Mouse (Mus musculus) adrenal gland, adult 18-20 months (tissue): ENCODE data around the gene Stim1. TPM values are rescaled to one million over a fixed set of nuclear protein-coding genes. Genes with fewer than 3 reads are reported as not detected.

ENCODE experiments used
- DNase-seq, 2 experiments: peaks; one replicate each; pipeline ENCODE4 v3.0.0; 2021 to 2022; ENCODE audit warnings: low spot score in 2 of 2
- long read RNA-seq, 2 experiments: library from polyadenylated mRNA; stranded (forward); transcript quantifications; one replicate each; pipeline ENCODE4 v2.0.0; 2021
- total RNA-seq, 2 experiments: library from RNA; stranded (reverse); gene quantifications; 1 replicate in 1 of 2; 2 replicates in 1 of 2; pipeline ENCODE4 v1.2.3; 2021

The Stim1 gene
- 10 to 100 TPM; 74.0 to 77.1 TPM for total RNA-seq
- long read RNA-seq, experiment 1, full-length matches to known transcripts, result 13 of 24 reads
- long read RNA-seq, experiment 1, partial matches to known transcripts, result 4 of 24 reads
- long read RNA-seq, experiment 1, other reads (novel, unspliced or antisense), result 7 of 24 reads
- long read RNA-seq, experiment 2, full-length matches to known transcripts, result 31 of 55 reads
- long read RNA-seq, experiment 2, partial matches to known transcripts, result 8 of 55 reads
- long read RNA-seq, experiment 2, other reads (novel, unspliced or antisense), result 16 of 55 reads

DNA sequence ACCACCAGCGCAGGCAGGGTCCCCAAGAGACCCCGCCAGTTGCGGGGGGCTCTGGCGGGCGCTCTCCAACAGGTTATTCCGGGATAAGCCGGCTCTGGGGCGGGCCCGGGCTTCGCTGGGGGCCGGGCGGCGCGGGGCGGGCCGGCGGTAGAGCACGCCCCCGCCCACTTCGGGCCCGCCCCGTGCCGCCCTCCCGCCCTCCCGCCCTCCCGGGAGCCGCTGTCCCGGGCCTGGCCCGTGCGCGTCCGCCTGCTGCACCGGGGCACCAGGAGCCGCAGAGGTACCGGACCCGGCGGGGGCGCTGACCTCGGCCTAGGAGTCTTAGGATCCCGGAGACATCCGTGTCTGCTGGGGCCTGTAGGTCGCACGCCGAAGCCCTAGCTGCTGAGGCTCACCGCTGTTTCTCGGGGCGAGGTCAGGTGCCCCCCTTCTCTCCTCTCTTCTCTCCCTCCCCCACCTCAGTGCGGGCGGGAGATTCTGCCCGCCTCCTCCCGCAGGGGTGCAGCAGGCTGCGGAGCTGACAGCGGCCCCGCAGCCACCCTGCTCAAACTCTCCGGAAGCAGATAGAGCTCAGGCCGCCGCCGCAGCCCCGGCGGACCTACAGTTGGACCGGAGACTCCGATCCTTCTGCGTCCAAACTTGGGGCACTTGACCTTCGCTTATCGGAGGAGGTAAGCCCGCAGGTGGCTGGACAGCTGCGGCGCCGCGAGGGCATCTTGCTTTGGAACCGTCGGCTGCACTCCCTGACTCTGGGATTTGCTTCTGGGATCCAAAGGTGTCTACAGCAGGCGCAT, at the start of gene Stim1:
Gene Stim1 (plus strand): TSS at position 206 of the 794 bp plus-strand sequence.
- peak in 1 of 2 experiments; percentile 73 for DNase-seq

DNA sequence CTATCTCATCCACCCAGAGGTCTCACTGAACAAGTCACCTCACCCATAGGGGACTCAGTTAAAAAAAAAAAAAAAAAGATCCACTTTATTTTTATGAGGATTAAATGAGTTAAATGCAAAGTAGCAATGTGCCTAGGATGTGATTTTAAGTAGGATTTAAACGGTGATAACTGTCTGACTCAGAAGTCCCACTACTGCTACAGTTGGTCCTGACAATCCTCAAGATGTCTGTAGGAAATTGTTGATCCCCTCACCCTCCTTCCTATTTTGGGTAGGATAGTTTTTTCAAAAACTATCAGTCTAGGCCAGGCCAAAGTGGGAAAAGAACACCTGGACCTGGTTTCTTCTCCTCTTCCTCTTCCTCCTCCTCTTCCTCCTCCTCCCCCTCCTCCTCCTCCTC, 45.7 kb upstream of the Stim1 start:
- DNase-seq, result no peak

DNA sequence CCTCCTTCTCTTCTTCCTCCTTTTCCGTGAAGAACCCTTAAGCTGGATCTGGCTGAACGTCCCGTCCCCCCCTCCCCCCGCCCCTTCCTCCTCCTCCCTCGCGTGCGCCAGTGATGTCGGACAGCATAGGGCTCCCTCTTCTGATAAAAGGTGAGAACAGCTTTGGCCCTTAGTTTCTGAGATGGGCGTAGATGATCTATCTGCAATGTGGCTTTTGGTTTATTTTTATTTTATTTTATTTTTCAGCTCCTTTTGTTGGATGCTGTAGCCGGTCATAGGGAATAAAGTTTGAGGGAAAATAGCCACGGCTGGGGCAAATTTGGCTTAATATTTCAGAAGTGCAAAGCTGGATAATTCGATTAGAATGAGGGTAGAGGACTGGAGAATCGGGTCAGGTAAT, 45.3 kb upstream of the Stim1 start:
- no peak for DNase-seq

DNA sequence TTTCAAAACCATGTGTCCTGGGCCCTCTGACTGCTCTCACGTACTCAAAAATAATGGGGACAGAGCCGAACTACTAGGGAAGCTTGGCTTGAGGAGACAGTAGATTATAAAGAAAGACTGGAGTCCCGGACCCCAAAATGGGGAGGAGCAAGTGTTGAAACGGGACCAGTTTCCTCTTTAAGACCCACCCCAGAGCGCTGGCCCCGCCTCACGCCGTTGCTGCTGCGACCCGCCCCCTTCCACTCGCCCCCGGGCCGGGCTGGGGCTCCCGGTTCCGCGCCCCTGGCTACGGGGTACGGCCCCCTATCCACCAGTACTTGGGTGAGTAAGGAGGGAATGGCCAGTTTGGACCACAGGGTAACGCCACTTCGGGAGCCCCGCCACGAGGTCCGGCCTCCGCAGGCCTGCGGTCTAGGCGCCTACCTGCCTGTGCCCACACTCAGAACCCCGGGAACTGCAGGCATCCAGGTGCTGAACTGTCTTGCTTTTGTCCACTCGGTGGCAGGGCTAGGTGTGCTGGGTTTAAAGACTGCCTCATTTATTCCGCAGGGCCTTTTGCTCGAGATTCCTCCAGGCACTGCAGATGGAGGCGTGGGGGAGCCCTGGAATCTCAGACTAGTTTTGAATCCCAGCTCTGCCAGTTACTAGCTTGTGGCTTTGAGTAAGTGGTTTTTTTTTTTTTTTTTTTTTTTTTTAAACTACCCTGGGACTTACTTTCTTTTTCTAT, 44.6 kb upstream of the Stim1 start:
- DNase-seq, result peak; percentile 73 to 75

DNA sequence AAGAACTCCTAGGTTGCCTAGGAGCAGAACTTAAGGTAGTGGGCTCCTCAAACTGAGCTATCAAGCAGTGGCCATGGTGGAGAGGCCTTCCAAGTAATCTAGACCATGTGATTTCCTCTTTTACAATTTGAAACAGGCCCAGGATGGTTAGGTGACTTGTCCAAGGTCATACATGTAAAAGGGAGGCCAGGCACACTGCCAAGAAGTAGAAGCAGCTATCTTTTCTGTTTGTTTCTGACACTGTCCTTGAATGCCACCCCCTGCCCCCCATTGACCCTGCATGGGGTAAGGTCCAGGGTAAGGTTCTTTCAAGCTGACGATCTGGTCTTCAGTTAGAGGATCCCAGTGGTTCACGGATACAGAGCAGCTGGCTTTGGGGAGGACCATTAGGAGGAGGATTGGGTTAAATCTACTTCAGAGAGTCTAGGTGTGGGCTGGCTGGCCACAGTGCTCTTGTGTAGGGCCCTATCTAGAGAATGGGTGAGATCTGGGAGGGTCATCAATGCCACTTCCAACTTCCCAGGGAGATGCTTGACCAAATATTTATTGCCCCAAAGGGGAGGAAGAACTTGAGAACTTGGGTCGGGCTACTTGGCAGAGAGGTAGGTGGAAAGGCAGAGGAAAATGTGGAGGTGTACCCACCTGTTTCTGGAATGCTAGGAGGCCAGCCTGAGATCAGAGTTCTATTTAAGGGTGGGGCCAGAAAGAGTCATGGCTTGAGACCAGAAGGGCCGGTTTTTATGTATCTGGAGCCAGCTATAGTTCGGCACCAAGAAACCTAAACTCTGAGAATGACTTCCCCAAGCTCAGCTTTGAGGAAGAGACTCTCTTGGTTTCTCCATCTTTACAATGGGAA, 43.5 kb upstream of the Stim1 start:
- peak in 1 of 2 experiments; percentile 42 for DNase-seq

DNA sequence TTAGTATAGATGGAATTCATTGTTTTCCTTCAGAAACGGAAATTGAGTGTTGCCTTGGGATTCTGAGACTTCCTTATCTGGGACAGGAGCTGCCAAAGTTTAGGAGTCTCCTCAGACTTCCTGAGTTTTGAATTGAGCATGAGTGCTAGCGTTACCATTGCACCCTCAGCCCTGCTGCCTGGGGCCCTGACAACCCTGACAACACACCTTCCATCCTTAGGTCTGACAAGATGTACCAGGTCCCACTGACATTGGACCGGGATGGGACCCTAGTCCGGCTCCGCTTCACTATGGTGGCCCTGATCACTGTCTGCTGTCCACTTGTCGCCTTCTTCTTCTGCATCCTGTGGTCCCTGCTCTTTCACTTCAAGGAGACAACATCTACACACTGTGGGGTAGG, 41.6 kb upstream of the Stim1 start:
- no peak for DNase-seq

DNA sequence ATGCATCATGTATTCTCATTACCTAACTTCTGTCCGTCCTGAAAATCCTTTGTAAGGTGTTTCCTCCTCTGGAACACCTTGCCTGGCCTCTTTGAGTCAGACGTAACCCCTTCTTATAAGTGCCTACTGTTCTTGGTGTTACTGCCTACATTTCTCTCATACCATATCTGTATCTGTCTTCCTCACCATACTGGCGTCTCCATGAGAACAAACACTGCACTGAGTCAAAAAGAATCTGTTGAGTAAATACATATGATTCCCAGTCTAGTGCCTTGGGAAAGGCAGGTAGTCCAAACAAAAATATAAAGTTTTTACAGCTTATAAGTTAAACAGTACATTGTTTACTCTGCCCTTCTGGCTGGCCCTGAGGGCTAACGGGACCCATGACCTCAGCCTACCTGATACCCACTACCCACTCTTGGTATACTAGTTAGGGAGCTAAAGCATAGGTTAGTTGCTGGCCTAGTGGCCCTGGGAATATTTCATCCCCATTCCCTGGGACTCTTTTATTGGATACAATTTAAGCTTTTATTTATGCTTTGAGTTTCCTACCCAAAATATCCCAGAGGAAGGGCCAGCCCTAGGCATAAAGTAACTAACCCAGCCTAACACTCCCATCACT, 39.4 kb upstream of the Stim1 start:
- no peak for DNase-seq

DNA sequence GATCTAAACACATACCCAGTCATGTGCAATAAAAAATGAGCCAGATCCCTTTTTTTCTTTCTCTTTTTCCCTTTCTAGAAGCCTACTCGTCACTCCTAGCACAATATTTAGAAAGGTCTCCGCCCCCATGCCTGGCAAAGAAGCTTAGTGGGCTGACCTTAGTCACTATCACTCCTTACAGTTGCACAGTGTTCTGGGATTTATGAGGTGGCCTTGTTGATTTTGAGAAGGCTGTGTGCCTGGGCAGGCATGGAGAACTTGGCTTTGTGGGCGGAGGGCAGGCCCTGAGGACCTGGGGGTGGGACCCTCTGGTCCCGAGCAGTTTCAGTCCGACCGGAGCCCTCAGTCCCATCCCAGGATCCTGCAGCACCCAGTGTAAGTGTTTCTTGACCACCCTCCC, 37.8 kb upstream of the Stim1 start:
- DNase-seq, result no peak

DNA sequence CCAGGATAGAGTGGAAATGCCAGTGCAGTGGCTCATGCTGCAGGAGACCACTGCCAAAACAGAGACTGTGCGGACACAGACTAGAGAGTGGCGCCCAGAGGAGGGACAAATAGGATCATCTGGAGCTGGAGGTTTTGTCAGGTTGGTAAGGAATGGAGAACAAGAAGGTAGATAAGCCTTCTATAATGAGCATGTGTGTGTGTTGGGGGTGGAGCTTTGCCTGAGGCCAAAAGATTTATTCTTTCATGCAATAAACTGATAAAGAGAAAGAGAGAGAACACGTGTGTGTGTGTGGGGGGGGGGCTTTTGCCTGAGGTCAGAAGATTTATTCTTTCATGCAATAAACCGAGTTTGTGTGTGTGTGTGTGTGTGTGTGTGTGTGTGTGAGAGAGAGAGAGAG, 34.5 kb upstream of the Stim1 start:
- DNase-seq, result no peak

DNA sequence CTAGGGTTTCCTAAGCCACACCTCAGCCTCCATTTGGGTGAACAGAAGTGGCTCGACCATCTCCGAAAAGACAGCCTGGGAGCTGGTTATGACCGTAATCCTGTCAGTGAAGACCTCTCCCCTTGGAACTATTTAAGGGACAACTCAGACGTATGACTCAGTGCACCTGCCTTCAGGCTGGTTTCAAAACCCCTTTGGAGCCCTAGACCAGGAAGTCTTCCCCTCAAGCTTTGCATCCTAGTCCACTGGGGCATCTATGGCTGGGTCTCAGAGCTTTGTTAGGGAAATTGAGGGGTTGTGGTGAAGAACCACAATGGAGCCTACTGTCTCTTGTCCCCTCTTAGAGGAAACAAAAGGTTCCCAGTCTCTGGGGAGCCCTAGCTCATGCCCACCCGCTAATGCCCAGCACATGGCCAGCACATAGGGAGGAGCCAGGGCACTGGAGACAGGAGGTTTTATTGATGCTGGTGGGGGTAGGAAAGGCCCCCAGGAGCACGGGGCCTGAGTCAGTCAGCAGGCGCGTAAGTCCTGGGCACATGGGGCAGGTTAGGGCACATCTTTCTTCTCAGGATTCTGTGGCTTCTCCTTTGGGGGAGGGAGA, 28.8 kb upstream of the Stim1 start:
- no peak for DNase-seq

DNA sequence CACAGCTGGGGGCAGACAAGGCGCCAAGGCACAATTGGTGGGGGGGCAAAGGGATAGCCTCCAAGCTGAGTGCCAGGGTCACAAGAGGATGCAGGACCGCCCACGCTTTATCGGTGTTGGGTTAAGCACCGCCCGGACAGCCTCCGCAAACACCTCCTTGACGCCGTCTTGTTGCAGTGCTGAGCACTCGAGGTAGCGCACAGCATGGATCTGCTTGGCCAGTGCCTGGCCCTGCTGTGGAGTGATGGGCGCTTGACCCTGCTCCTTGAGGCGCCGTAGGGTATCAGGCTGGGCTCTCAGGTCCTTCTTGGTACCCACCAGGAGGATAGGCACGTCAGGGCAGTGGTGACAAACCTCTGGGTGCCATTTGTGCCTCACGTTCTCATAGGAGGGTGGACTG, 28.0 kb upstream of the Stim1 start:
- DNase-seq, result no peak

DNA sequence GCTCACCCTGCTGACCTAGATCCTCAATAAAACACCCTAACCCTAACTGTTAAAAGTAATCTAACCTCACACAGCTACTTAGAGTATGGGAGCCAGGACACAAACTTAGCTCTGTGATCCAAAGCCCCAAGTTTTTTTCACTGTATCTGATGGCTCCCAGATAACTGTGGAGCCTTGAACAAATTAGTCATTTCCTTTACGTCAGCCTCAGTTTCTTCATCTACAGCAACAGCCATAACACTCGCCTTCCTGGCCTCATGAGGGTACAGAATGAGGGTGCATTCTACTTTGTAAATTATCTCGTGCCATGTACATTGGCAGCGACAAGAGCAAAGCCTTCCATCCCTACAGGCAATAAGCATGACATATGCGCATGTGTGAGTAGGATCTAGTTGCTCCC, 25.2 kb upstream of the Stim1 start:
- no peak for DNase-seq

DNA sequence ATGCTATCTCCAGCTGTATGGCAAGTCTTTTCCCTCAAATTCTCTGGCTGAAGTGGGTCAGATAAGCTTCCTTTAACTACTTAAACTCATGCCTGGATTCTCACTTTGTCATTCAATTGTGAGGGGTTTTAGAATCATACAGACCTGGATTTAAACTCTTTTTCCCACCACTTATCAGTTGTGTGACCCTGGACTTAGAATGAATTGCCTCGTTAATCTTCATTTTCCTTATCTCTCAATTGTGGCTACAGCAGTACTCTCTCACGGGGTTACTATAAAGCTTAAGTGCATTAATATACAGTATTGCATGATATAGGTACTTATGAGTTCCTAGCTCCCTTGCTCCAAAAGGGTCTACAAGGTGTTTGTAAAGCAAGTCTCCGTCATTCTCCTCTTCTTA, 24.7 kb upstream of the Stim1 start:
- DNase-seq, result no peak

DNA sequence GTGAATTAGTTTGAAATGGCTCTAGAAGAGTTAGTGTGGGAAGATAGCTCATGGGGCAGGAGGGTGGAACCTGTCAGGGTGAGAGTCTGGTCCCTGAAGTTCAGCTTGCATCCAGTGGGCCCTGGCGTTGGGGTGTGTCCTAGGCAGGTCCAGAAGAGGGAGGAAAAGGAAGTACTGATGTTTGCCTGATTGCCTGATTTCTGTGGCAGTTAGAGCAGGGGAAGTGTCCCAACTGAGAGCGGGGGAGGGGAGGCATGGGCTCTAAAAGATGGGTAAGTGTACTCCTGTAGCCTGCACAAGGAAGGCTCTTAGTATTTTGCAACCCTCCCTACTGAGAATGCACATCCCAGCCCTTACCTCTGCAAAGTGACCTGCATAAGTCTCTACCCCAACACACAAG, 23.7 kb upstream of the Stim1 start:
- DNase-seq, result no peak

DNA sequence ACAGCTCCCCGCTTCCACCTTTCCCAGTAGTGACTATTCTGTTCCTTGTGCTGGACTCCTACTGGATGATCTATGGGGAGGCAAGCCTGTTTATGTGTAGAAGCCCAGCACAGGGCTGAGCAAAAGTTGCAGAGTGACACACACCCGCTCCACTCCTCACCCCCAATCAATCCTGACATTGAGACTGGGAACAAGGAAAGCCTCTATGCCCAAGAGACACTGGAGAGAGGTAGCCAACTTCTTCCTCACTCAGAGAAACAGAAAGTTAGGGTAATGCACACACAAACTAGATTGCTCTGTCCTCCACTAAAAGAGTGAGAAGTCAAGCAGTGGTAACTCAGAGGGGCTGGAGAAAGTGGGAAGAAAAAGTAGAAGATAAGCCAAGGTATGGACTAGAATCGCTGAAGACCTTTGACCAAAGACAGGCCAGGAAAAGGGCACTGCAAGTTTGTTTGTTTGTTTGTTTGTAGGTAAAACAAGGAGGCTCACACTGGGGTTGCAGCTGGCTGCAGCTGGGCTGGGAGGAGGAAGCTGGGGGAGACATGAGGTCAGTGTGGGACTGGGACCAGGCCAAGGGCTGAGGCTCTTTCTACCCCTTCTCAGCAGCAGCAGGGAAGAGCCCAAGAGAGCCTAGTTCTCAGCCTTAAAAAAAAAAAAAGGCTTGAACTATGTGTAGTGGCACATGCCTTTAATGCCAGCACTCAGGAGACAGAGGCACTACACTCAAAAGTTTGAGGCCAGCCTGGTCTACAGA, 22.6 kb upstream of the Stim1 start:
- DNase-seq, result no peak

DNA sequence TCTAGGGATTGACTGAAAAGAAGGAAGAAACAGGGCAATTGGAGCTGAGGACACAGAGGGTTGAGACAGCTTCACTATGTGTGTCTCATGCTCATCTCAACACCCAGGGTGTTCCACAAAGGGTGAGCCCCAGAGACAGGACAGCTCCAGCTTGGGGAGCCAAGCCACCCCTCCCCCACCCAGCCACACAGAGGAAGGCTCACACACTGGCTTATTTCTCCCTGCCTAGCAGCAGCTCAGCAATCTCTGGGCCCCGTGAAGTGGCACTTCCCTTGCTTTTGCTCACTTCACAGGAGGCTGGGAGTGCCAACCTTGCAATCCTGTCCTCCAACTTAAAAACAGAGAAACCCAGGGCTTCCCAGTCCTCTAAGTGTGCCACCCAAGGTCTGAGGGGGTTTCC, 21.8 kb upstream of the Stim1 start:
- DNase-seq, result no peak

DNA sequence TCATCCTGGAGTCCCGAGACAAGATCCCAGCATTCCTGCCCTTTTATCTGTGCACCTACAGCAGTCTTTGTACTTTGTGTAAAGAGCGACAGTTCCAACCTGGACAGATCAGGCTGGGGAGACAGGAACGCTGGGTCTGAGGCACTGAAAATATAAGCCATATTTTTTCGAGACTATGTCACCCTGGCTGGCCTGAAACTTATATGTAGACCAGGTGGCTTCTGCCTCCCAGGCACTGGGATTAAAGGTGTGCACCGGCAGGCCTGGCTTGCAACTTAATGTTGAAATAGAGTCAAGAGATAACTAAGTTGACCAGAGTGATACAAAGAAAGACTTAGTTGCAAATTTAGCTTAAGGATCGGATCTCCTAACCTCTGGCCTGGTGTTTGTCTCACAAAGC, 21.3 kb upstream of the Stim1 start:
- no peak for DNase-seq

DNA sequence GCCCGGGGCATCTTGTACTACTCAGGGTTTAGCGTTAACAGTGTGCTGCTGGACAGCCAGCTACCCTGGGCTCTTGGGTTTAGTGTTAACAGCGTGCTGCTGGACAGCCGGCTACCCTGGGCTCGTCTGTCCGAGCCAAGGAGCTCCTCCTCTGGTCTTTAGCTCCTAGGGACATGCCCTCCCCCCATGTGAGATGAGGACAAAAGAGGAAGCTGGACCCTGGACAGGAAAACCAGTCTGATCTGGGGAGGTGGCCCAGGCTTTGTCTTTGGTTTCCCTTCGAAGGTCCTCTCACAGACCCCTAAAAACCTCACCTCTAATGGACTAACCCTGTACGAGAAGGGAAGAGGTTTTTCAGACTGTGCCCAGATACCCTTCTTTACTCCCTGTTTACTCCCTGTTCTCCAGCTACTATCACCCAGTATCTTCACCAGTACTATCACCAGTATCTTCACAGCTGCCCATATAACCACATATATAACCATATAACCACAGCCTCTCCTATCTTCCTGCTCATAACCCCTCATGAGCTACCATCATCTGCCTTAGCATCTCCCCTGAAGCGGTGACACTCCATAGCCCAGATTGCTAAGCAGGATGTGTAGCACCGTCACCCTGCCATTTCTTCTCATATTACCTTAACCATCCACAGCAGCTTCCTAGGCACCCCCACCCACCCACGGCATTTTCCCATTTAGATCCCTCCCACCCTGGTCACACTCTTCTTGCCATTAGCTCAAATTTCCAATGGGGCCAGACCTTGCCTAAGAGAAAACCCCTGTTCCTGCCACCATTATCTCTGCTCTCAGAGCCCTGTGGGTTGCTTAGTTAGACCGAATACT, 20.4 kb upstream of the Stim1 start:
- no peak for DNase-seq
